Mouse (Mus musculus) cerebellum, adult 11 months (tissue): ENCODE data around the gene Ppp1r9a.

Experiments used
- DNase-seq: peaks from one replicate; pipeline ENCODE4 v3.0.0; 2022

Gene Ppp1r9a

GRCm38 (mm10) chr6:5168158-5168557 lies 265.4 kb downstream of the Ppp1r9a start:
- no peak for DNase-seq

- DNase-seq, result no peak
These were observed 268.7 kb downstream of the Ppp1r9a start for GRCm38 (mm10) chr6:5171418-5171817.

- DNase-seq, result no peak
These were observed 269.9 kb downstream of the Ppp1r9a start for GRCm38 (mm10) chr6:5172571-5172970.

GRCm38 (mm10) chr6:5174179-5174812 lies 271.6 kb downstream of the Ppp1r9a start:
- no peak for DNase-seq

GRCm38 (mm10) chr6:5177967-5178891 lies 275.5 kb downstream of the Ppp1r9a start:
- no peak for DNase-seq

GRCm38 (mm10) chr6:5179189-5179588 lies 276.5 kb downstream of the Ppp1r9a start:
- no peak for DNase-seq

GRCm38 (mm10) chr6:5180645-5181044 lies 277.9 kb downstream of the Ppp1r9a start:
- no peak for DNase-seq

- no peak for DNase-seq
These were observed 283.7 kb downstream of the Ppp1r9a start for GRCm38 (mm10) chr6:5186229-5186950.

GRCm38 (mm10) chr6:5187586-5187985 lies 284.9 kb downstream of the Ppp1r9a start:
- DNase-seq, result no peak

GRCm38 (mm10) chr6:5188036-5188435 lies 285.3 kb downstream of the Ppp1r9a start:
- no peak for DNase-seq

GRCm38 (mm10) chr6:5188938-5189337 lies 286.2 kb downstream of the Ppp1r9a start:
- DNase-seq, result no peak

- DNase-seq, result no peak
These were observed 286.8 kb downstream of the Ppp1r9a start for GRCm38 (mm10) chr6:5189507-5189906.

- DNase-seq, result no peak
These were observed 288.0 kb downstream of the Ppp1r9a start for GRCm38 (mm10) chr6:5190761-5191160.

- no peak for DNase-seq
These were observed 291.0 kb downstream of the Ppp1r9a start, which contains the start of gene Pon1 for GRCm38 (mm10) chr6:5193693-5194092. Gene Pon1 (minus strand): TSS chr6:5193946.

- no peak for DNase-seq
These were observed 295.9 kb downstream of the Ppp1r9a start for GRCm38 (mm10) chr6:5198590-5198989.

GRCm38 (mm10) chr6:5199376-5199905 lies 296.7 kb downstream of the Ppp1r9a start:
- no peak for DNase-seq

- DNase-seq, result no peak
These were observed 297.2 kb downstream of the Ppp1r9a start for GRCm38 (mm10) chr6:5199916-5200315.

GRCm38 (mm10) chr6:5207817-5208216 lies 305.1 kb downstream of the Ppp1r9a start:
- DNase-seq, result no peak
